Mouse (Mus musculus) spleen, postnatal 10 days (tissue): Measurements from ENCODE around the gene Tpst1.

Experiments
- DNase-seq, 2 experiments: peaks; one replicate each; pipeline ENCODE4 v3.0.0; 2021 to 2022; ENCODE audit warnings: low spot score in 2 of 2

Tpst1 gene

GRCm38 (mm10) chr5:130089177-130089576 is 16.1 kb downstream of the Tpst1 start:
- DNase-seq: no peak

GRCm38 (mm10) chr5:130089626-130090393 is 16.7 kb downstream of the Tpst1 start:
- peak in 1 of 2 experiments; percentile 33 for DNase-seq

GRCm38 (mm10) chr5:130096754-130097153 is 23.6 kb downstream of the Tpst1 start:
- no peak for DNase-seq

- DNase-seq: no peak
Measured at GRCm38 (mm10) chr5:130097837-130098236, 24.7 kb downstream of the Tpst1 start.

- no peak for DNase-seq
Measured at GRCm38 (mm10) chr5:130101724-130102123, 28.6 kb downstream of the Tpst1 start.

GRCm38 (mm10) chr5:130109348-130109747 is 36.2 kb downstream of the Tpst1 start:
- no peak for DNase-seq

GRCm38 (mm10) chr5:130110632-130111464 is 37.7 kb downstream of the Tpst1 start:
- no peak for DNase-seq

- no peak for DNase-seq
Measured at GRCm38 (mm10) chr5:130112653-130113052, 39.5 kb downstream of the Tpst1 start.

- DNase-seq: no peak
Measured at GRCm38 (mm10) chr5:130116116-130116515, 43.0 kb downstream of the Tpst1 start.

GRCm38 (mm10) chr5:130116857-130117256 is 43.7 kb downstream of the Tpst1 start:
- DNase-seq: no peak

- no peak for DNase-seq
Measured at GRCm38 (mm10) chr5:130117932-130118331, 44.8 kb downstream of the Tpst1 start.

- no peak for DNase-seq
Measured at GRCm38 (mm10) chr5:130119236-130119635, 46.1 kb downstream of the Tpst1 start.

GRCm38 (mm10) chr5:130120070-130120736 is 47.1 kb downstream of the Tpst1 start:
- DNase-seq: no peak

- no peak for DNase-seq
Measured at GRCm38 (mm10) chr5:130120904-130121303, 47.8 kb downstream of the Tpst1 start.

- DNase-seq: no peak
Measured at GRCm38 (mm10) chr5:130122355-130122754, 49.2 kb downstream of the Tpst1 start.

- DNase-seq: no peak
Measured at GRCm38 (mm10) chr5:130124271-130124670, 51.1 kb downstream of the Tpst1 start.

- DNase-seq: no peak
Measured at GRCm38 (mm10) chr5:130128686-130129523, 55.8 kb downstream of the Tpst1 start.

GRCm38 (mm10) chr5:130129524-130129793 is 56.3 kb downstream of the Tpst1 start:
- no peak for DNase-seq

GRCm38 (mm10) chr5:130136597-130136996 is 63.5 kb downstream of the Tpst1 start:
- DNase-seq: no peak

GRCm38 (mm10) chr5:130139393-130139792 is 66.3 kb downstream of the Tpst1 start:
- DNase-seq: peak; percentile 82 to 87

- DNase-seq: no peak
Measured at GRCm38 (mm10) chr5:130141138-130141537, 68.0 kb downstream of the Tpst1 start.

- DNase-seq: no peak
Measured at GRCm38 (mm10) chr5:130142041-130142440, 68.9 kb downstream of the Tpst1 start.
